Mouse (Mus musculus) hindbrain, embryonic 15.5 days (tissue): ENCODE measurements at regions not wholly inside any gene's neighbourhood (a gene's known extent, or its start where the extent isn't known, plus 50 kb on each side); places are given as distances from the start of the nearest gene placed in this dataset.
A peak's percentile ranks its signal among the peaks of the same experiment; 100 is the strongest.

Experiments
- ATAC-seq: fragments of 200-750 bp; cut with Nextera tagmentation; 2 replicates; pipeline ENCODE4 v1.8.0; 2017; ENCODE audit warnings: low read depth, moderate number of reproducible peaks, moderate TSS enrichment; ENCODE audit not compliant: low FRiP score
- H3K27ac ChIP-seq: fragments of 300-500 bp; sonication (generic); replicated peaks from 2 replicates; pipeline ENCODE4 v1.5.1; 2015; ENCODE audit warnings: mild to moderate bottlenecking, inconsistent platforms
- H3K27me3 ChIP-seq: fragments of 300-500 bp; sonication (generic); 2 replicates; pipeline ENCODE4 v1.6.1; 2015; ENCODE audit warnings: control low read depth, inconsistent platforms
- H3K36me3 ChIP-seq: fragments of 300-500 bp; sonication (generic); 2 replicates; pipeline ENCODE4 v1.6.1; 2015; ENCODE audit warnings: control low read depth, inconsistent platforms
- H3K4me1 ChIP-seq: fragments of 300-500 bp; sonication (generic); replicated peaks from 2 replicates; pipeline ENCODE4 v1.6.1; 2015; ENCODE audit warnings: control low read depth, inconsistent platforms
- H3K4me2 ChIP-seq: fragments of 300-500 bp; sonication (generic); 2 replicates; pipeline ENCODE4 v1.6.1; 2015; ENCODE audit warnings: moderate library complexity, mild to moderate bottlenecking, inconsistent platforms
- H3K4me3 ChIP-seq: fragments of 300-500 bp; sonication (generic); 2 replicates; pipeline ENCODE4 v1.5.1; 2015; ENCODE audit warnings: mild to moderate bottlenecking, inconsistent platforms
- H3K9ac ChIP-seq: fragments of 300-500 bp; sonication (generic); 2 replicates; pipeline ENCODE4 v1.6.1; 2015; ENCODE audit warnings: inconsistent platforms
- H3K9me3 ChIP-seq: fragments of 300-500 bp; sonication (generic); 2 replicates; pipeline ENCODE4 v1.6.1; 2016; ENCODE audit warnings: control low read depth, inconsistent platforms
- WGBS: fragments of 180-500 bp; shearing (Covaris S2); methylation state at CpG from one replicate; pipeline ENCODE4 v1.1.7; 2015; 5-methylcytosine and 5-hydroxymethylcytosine counted together

- ATAC-seq = 0 out of 2 replicates have a peak, but pooled peaks have one; percentile 51
These were observed 184.3 kb upstream of the Palmd start for GRCm38 (mm10) chr3:117153011-117153473.

DNA sequence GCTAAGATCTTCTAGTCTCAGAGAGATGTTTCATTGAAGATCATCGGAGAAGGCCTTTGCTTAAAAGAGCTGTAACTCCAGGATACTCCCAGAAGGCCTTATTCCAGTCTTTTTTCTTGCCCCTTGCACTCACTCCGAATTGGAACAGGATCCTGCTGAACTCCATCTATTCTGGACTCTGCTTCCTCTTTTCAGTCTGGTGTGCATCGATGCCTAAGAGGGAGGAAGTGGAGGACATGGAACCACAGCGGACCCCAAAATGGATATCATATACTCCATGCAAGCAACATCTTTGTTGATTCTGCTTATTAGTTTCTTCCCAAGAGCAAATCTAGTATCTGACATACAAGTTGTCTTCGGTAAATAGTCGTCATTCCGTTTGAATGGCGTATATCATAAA, 183.6 kb upstream of the Palmd start:
- H3K27me3 ChIP-seq = no peaks in the 10 kb centered on the region
- H3K4me2 ChIP-seq = no peak overlapping the region
- no peaks in the 10 kb centered on the region for H3K9me3 ChIP-seq
- no peak for ATAC-seq
- peaks cover 4% of the 10 kb centered on the region; the same call in 1 of the 2 replicates for H3K4me1 ChIP-seq
- H3K36me3 ChIP-seq = no peaks in the 10 kb centered on the region
- no peak overlapping the region for H3K4me3 ChIP-seq
- WGBS = 89% methylated on average over 8 of the region's 8 CpGs
- no peak overlapping the region for H3K27ac ChIP-seq
- no peak overlapping the region for H3K9ac ChIP-seq

More at GRCm38 (mm10) chr3:117153011-117153473, 184.3 kb upstream of the Palmd start:
- H3K36me3 ChIP-seq = no peaks in the 10 kb centered on the region
- no peak overlapping the region for H3K9ac ChIP-seq
- H3K27ac ChIP-seq = peak overlapping the region; percentile 48; the same call in 1 of the 2 replicates
- no peaks in the 10 kb centered on the region for H3K27me3 ChIP-seq
- no peak overlapping the region for H3K4me3 ChIP-seq
- WGBS = 62% methylated on average over 2 of the region's 2 CpGs
- H3K4me2 ChIP-seq = no peak overlapping the region
- H3K4me1 ChIP-seq = peaks cover 4% of the 10 kb centered on the region; the same call in 1 of the 2 replicates
- no peaks in the 10 kb centered on the region for H3K9me3 ChIP-seq

- no peak overlapping the region for H3K27ac ChIP-seq
- no peaks in the 10 kb centered on the region for H3K9me3 ChIP-seq
- H3K4me1 ChIP-seq = no peaks in the 10 kb centered on the region
- no peaks in the 10 kb centered on the region for H3K27me3 ChIP-seq
- 91% methylated on average over 2 of the region's 2 CpGs for WGBS
- no peak for ATAC-seq
- no peak overlapping the region for H3K9ac ChIP-seq
- no peak overlapping the region for H3K4me2 ChIP-seq
- no peak overlapping the region for H3K4me3 ChIP-seq
- H3K36me3 ChIP-seq = no peaks in the 10 kb centered on the region
These were observed 178.6 kb upstream of the Palmd start for GRCm38 (mm10) chr3:117147414-117147813.

- H3K9me3 ChIP-seq = no peaks in the 10 kb centered on the region
- ATAC-seq = no peak
- 90% methylated on average over 2 of the region's 2 CpGs for WGBS
These were observed 171.0 kb upstream of the Palmd start for GRCm38 (mm10) chr3:117139835-117140234.

GRCm38 (mm10) chr3:117138720-117139119, 169.9 kb upstream of the Palmd start:
- Histone ChIP-seq H3K27ac (no peak overlapping the region), H3K9ac (no peak overlapping the region), H3K27me3 (no peaks in the 10 kb centered on the region), H3K4me1 (no peaks in the 10 kb centered on the region), H3K4me2 (no peak overlapping the region), H3K4me3 (no peak overlapping the region), H3K9me3 (no peaks in the 10 kb centered on the region), H3K36me3 (no peaks in the 10 kb centered on the region)
- no peak for ATAC-seq
- 53% methylated on average over 7 of the region's 7 CpGs for whole genome bisulfite sequencing

More at GRCm38 (mm10) chr3:117139835-117140234, 171.0 kb upstream of the Palmd start:
- Histone ChIP-seq H3K9ac (no peak overlapping the region), H3K36me3 (no peaks in the 10 kb centered on the region), H3K4me1 (no peaks in the 10 kb centered on the region), H3K4me3 (no peak overlapping the region), H3K4me2 (no peak overlapping the region), H3K27me3 (no peaks in the 10 kb centered on the region), H3K27ac (no peak overlapping the region)

GRCm38 (mm10) chr3:117132897-117133296, 164.1 kb upstream of the Palmd start:
- Histone ChIP-seq H3K9ac (no peak overlapping the region), H3K4me3 (no peak overlapping the region), H3K4me2 (no peak overlapping the region), H3K27me3 (no peaks in the 10 kb centered on the region), H3K27ac (no peak overlapping the region), H3K9me3 (no peaks in the 10 kb centered on the region), H3K4me1 (no peaks in the 10 kb centered on the region), H3K36me3 (no peaks in the 10 kb centered on the region)
- WGBS = 84% methylated on average over 4 of the region's 4 CpGs
- no peak for ATAC-seq

- Histone ChIP-seq H3K4me2 (no peak overlapping the region), H3K36me3 (no peaks in the 10 kb centered on the region), H3K9me3 (no peaks in the 10 kb centered on the region), H3K4me3 (no peak overlapping the region), H3K4me1 (0 out of 2 replicates have a peak, but pooled peaks cover 6% of the 10 kb centered on the region), H3K9ac (no peak overlapping the region), H3K27me3 (no peaks in the 10 kb centered on the region), H3K27ac (no peak overlapping the region)
- WGBS = 93% methylated on average over 3 of the region's 3 CpGs
- ATAC-seq = no peak
These were observed 153.4 kb upstream of the Palmd start for GRCm38 (mm10) chr3:117122211-117122610.

GRCm38 (mm10) chr3:117120086-117121055, 151.6 kb upstream of the Palmd start:
- Histone ChIP-seq H3K27me3 (no peaks in the 10 kb centered on the region), H3K9ac (no peak overlapping the region), H3K9me3 (no peaks in the 10 kb centered on the region), H3K4me2 (no peak overlapping the region), H3K36me3 (no peaks in the 10 kb centered on the region), H3K4me1 (0 out of 2 replicates have a peak, but pooled peaks cover 6% of the 10 kb centered on the region), H3K4me3 (no peak overlapping the region), H3K27ac (no peak overlapping the region)
- WGBS = 58% methylated on average over 13 of the region's 13 CpGs
- peak; percentile 81 for ATAC-seq

DNA sequence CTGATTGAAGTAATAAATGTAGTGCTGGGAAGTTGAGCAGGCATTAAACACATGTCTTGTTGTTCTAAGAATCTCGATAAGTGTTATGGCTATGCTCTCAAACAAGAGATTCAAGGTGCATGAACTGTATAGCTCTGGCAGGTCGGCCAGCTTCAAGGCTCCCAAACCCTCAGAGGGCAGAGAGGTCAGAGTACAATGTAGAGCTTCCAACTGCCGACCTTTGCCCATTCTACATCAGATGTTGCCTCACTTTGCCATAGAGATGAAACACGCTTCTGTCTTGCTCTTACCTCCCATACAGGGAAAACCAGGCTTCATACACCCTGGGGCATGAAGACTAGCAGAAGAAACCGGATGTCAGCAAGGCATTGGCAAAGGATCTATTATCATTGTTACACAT, 150.8 kb upstream of the Palmd start:
- 78% methylated on average over 5 of the region's 5 CpGs for WGBS
- no peaks in the 10 kb centered on the region for H3K27me3 ChIP-seq
- H3K9me3 ChIP-seq = no peaks in the 10 kb centered on the region
- no peak overlapping the region for H3K4me3 ChIP-seq
- H3K4me1 ChIP-seq = 0 out of 2 replicates have a peak, but pooled peaks cover 6% of the 10 kb centered on the region
- no peak overlapping the region for H3K27ac ChIP-seq
- H3K9ac ChIP-seq = no peak overlapping the region
- H3K4me2 ChIP-seq = no peak overlapping the region
- H3K36me3 ChIP-seq = no peaks in the 10 kb centered on the region
- no peak for ATAC-seq

- Histone ChIP-seq H3K27me3 (no peaks in the 10 kb centered on the region), H3K4me3 (no peak overlapping the region), H3K4me2 (no peak overlapping the region), H3K36me3 (no peaks in the 10 kb centered on the region), H3K4me1 (0 out of 2 replicates have a peak, but pooled peaks cover 6% of the 10 kb centered on the region), H3K9ac (no peak overlapping the region), H3K9me3 (no peaks in the 10 kb centered on the region), H3K27ac (no peak overlapping the region)
- WGBS = 55% methylated on average over 1 of the region's 1 CpGs
- no peak for ATAC-seq
These were observed 149.1 kb upstream of the Palmd start for GRCm38 (mm10) chr3:117117838-117118237.

- no peak for ATAC-seq
- Histone ChIP-seq H3K4me3 (no peak overlapping the region), H3K4me2 (no peak overlapping the region), H3K9ac (no peak overlapping the region), H3K27me3 (no peaks in the 10 kb centered on the region), H3K27ac (no peak overlapping the region), H3K4me1 (0 out of 2 replicates have a peak, but pooled peaks cover 6% of the 10 kb centered on the region), H3K9me3 (no peaks in the 10 kb centered on the region), H3K36me3 (no peaks in the 10 kb centered on the region)
- 83% methylated on average over 2 of the region's 2 CpGs for WGBS
These were observed 147.4 kb upstream of the Palmd start for GRCm38 (mm10) chr3:117116210-117116609.

GRCm38 (mm10) chr3:117112766-117113165, 144.0 kb upstream of the Palmd start:
- ATAC-seq = no peak
- Histone ChIP-seq H3K4me1 (no peaks in the 10 kb centered on the region), H3K4me3 (no peak overlapping the region), H3K9ac (no peak overlapping the region), H3K9me3 (no peaks in the 10 kb centered on the region), H3K27ac (no peak overlapping the region), H3K27me3 (no peaks in the 10 kb centered on the region), H3K36me3 (no peaks in the 10 kb centered on the region), H3K4me2 (no peak overlapping the region)
- 91% methylated on average over 3 of the region's 3 CpGs for WGBS
